Mouse (Mus musculus) monocyte, adult 59 days (primary cell): ENCODE measurements around the gene Lpar5. TPM values are rescaled to one million over a fixed set of nuclear protein-coding genes. Genes with fewer than 3 reads are reported as not detected.

Experiments
- total RNA-seq, 2 experiments: library from RNA; stranded (reverse); gene quantifications; one replicate each; pipeline ENCODE4 v1.2.4; 2023

The Lpar5 gene
- 10 to 100 TPM; 36.4 to 37.8 TPM for total RNA-seq

DNA sequence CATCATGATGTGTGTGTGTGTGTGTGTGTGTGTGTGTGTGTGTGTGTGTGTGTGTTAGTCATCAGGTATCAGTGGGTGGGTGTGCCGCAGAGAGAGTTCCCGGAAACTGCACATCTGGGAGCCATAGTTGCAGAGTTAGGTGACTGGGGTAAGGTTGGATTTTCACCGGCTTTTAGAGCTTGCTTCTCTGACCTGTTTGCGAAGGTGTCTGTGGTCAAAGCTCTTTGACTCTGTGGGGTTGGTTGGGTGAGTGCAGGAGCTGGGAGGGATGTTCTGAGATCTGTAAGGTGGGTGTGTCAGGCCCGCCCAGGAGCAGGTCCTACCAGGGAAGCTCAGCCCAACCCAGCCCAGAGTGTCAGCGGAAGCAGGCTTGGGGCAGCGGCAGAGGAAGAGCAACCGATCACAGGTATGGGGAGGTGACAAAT lies at the start of gene Lpar5:
Lpar5 (plus strand) TSS at position 350 of the 425 bp plus-strand sequence.

DNA sequence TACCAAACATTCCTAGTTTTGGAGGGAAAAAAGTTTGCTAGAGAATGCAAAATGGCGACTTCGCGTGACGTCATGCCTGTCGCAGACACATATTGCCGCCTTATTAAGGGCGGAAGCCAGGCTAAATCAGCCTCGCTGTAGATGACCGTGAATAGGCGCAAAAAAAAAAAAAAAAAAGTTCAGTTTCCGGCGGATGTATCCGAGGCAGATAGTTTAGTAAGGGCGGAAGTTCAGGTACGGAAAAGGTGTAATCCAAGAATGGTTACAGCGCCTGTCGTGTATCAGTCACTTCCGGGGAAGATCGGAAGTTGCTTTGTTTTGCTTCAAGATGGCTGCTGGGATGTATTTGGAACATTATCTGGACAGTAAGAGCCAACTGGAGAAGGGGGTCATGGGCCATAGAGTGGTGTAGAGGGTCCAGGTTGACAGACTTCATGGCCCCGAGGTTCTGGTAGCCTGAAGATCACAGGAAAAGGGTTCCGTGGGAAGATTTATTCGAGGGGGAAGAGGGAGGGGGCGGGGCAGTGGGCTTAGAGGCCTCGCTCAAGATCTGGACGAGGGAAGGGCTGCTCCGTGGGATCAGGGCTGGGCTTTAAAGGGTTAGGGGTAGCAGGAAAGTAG lies 28.1 kb upstream of the Lpar5 start, which contains the start of gene Ing4:
Ing4 (plus strand) TSS at position 228 of the 621 bp plus-strand sequence.

DNA sequence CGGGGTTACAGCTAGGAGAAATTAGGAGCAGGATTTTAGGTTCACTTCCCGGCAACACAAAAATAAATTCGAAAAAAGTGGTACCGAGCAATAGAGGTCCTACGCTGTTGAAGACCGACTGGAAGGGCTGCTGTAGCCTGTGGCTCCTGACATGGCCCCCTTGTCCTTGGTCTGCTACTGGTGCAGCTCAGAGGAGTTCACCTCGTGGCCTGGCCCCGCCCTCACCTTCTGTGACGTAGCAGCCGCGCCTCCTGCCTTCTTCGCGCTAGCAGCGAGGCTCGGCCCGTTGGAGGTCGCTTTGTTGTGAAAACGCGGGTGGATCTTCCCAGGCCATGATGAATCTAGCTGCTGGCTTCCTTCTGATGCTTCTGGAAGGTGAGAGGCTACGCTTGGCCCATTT lies 18.0 kb upstream of the Lpar5 start, which contains the start of gene Acrbp:
Acrbp (plus strand) TSS at position 12 of the 400 bp plus-strand sequence.

DNA sequence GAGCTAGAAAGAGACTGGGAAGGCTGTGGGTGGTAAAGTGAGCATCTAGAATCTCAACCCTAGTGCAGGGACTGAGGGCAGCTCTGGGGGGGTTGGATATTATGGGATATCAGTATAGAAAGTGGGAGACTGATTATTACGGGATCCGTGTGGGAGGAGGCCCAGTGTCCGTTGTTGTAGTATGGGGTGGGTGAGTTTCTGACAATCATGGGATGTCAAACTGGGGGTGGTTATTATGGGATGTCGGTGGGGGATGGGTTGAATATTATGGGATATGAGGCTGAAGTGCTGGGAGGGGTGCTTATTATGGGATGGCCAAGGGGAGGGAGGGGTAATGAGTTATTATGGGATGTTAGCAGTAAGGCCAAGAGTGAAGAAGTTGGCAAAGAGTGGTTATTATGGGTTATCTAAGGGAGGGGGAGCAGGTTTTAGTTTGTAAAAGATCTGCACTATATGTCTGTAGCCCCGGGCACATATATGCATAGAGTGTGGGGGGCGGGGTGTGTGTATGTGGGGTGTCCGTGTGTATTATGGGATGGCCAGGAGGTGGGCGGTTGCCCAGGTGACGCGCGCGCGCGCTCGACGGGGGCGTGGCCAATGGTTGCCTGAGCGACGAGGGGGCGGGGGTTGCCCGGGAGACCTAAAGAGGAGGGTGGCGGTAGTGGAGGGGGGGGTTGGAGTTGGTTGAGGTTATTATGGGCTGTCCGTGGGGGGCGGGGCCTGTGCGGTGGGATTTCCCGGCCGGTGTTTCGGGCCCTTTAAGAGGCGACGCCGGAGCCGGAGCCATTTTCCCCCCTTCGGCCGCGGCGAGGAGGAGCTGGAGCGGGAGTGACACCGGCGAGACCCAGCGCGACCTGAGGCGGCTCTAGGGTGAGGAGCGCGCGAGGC lies 27.9 kb downstream of the Lpar5 start, which contains the start of gene Chd4:
Chd4 (plus strand) TSS at position 591 of the 888 bp plus-strand sequence.

DNA sequence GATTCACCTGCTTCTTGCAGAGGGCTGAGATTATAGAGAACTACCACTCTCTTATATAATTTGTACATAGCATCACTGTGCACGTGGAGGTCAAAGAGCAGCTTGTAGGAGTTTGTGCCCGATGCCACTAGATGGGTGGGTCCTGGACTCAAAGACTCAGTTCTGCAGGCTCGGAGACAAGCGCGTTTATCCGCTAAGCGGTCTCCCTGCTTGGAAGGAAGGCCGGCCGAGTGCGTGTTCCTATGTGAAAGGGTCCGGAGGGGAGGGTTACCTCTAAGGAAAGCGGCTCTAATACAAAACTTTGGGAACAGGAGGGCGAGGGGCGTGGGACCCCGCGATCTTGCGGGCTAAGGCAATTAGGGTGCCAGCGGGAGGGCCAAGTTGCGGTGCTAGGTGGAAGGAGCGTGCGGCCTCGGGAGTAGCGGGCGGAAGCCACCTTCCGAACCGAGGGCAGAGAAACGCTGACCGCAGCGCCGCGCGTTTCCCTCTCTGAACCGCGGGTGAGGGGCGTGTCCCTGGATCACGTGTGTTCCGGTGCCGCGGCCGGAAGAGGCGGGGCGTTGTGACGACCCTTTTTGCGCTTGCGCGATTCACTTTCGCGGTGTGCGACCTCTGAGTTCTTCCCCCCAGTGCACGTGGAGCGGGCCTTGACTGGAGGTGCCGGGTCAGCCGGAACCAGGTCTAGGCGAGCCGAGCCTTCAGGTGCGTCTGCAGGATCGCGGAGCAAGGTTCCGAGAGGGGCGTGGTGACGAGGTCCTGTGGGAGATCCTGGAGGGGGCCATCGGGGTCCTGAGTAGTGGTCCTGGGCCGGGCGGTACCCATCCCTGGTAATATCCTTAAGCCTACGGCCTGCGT lies 63.8 kb downstream of the Lpar5 start, which contains the start of gene Nop2:
Nop2 (plus strand) TSS at position 608 of the 855 bp plus-strand sequence.

Other genes with a start within 250 kb of the Lpar5 start
- gene Usp5, start 238.4 kb upstream of the Lpar5 start, total RNA-seq, result 10 to 100 TPM; 58.5 to 64.1 TPM
- gene Cdca3, start 238.4 kb upstream of the Lpar5 start, total RNA-seq, result 1 to 10 TPM; 1.2 to 3.8 TPM
- not detected for gene Gnb3, start 227.6 kb upstream of the Lpar5 start, total RNA-seq
- 1 to 10 TPM; 2.0 to 4.1 TPM for gene P3h3, start 210.2 kb upstream of the Lpar5 start, total RNA-seq
- gene Gpr162, start 203.9 kb upstream of the Lpar5 start, total RNA-seq, result 1 to 10 TPM; 1.8 to 2.3 TPM
- gene Cd4, start 179.7 kb upstream of the Lpar5 start, total RNA-seq, result 10 to 100 TPM; 15.6 to 17.2 TPM
- 1 to 10 TPM; 5.9 to 8.7 TPM for gene Lag3, start 156.2 kb upstream of the Lpar5 start, total RNA-seq
- gene Ptms, start 147.8 kb upstream of the Lpar5 start, total RNA-seq, result 100 to 1,000 TPM; 216 to 239 TPM
- gene Mlf2, start 136.5 kb upstream of the Lpar5 start, total RNA-seq, result 100 to 1,000 TPM; 124 to 137 TPM
- 10 to 100 TPM; 37.3 to 38.4 TPM for gene Cops7a, start 102.4 kb upstream of the Lpar5 start, total RNA-seq
- gene Pianp, start 71.2 kb upstream of the Lpar5 start, total RNA-seq, result 1 to 10 TPM; 3.0 to 6.9 TPM
- gene Zfp384, start 58.8 kb upstream of the Lpar5 start, total RNA-seq, result 100 to 1,000 TPM in 1 of 2 experiments, 10 to 100 TPM in 1; 89.1 to 103 TPM
- 10 to 100 TPM; 76.1 to 83.5 TPM for gene Ing4, start 28.2 kb upstream of the Lpar5 start, total RNA-seq
- gene Acrbp, start 18.2 kb upstream of the Lpar5 start, total RNA-seq, result 10 to 100 TPM; 16.2 to 16.5 TPM
- gene Chd4, start 28.1 kb downstream of the Lpar5 start, total RNA-seq, result 100 to 1,000 TPM; 186 to 187 TPM
- gene Nop2, start 64.0 kb downstream of the Lpar5 start, total RNA-seq, result 10 to 100 TPM; 21.7 to 22.9 TPM
- 10 to 100 TPM; 66.4 to 71.6 TPM for gene Iffo1, start 77.3 kb downstream of the Lpar5 start, total RNA-seq
- gene Gapdh, start 98.5 kb downstream of the Lpar5 start, total RNA-seq, result 100 to 1,000 TPM; 641 to 753 TPM
- gene Ncapd2, start 123.8 kb downstream of the Lpar5 start, total RNA-seq, result 10 to 100 TPM; 10.5 to 18.9 TPM
- 10 to 100 TPM; 20.2 to 28.0 TPM for gene Mrpl51, start 123.9 kb downstream of the Lpar5 start, total RNA-seq
- 10 to 100 TPM; 30.3 to 32.7 TPM for gene Vamp1, start 147.6 kb downstream of the Lpar5 start, total RNA-seq
- gene Tapbpl, start 163.9 kb downstream of the Lpar5 start, total RNA-seq, result 10 to 100 TPM; 26.1 to 28.0 TPM
- gene Cd27, start 169.1 kb downstream of the Lpar5 start, total RNA-seq, result under 1 TPM; 0.67 to 0.92 TPM
- gene Tuba3a, start 218.1 kb downstream of the Lpar5 start, total RNA-seq, result not detected
- gene Ltbr, start 246.0 kb downstream of the Lpar5 start, total RNA-seq, result 10 to 100 TPM; 88.3 to 93.0 TPM